Mouse (Mus musculus) heart, embryonic 15.5 days (tissue): ENCODE data around the gene Krba1. TPM values are rescaled to one million over a fixed set of nuclear protein-coding genes. Genes with fewer than 3 reads are reported as not detected.
A peak's percentile ranks its signal among the peaks of the same experiment; 100 is the strongest.

Experiments
- ATAC-seq: fragments of 200-750 bp; cut with Nextera tagmentation; replicated peaks from 2 replicates; pipeline ENCODE4 v1.8.0; 2017; ENCODE audit warnings: low read depth, moderate TSS enrichment; ENCODE audit not compliant: insufficient number of reproducible peaks, insufficient read depth, low FRiP score
- H3K27ac ChIP-seq: fragments of 300-500 bp; sonication (generic); 2 replicates; pipeline ENCODE4 v1.5.1; 2015; ENCODE audit warnings: mild to moderate bottlenecking, inconsistent platforms
- H3K27me3 ChIP-seq: fragments of 300-500 bp; sonication (generic); 2 replicates; pipeline ENCODE4 v1.6.1; 2015; ENCODE audit warnings: inconsistent platforms
- H3K36me3 ChIP-seq: fragments of 300-500 bp; sonication (generic); 2 replicates; pipeline ENCODE4 v1.6.1; 2015; ENCODE audit warnings: mild to moderate bottlenecking, inconsistent platforms
- H3K4me1 ChIP-seq: fragments of 300-500 bp; sonication (generic); replicated peaks from 2 replicates; pipeline ENCODE4 v1.6.1; 2015; ENCODE audit warnings: inconsistent platforms
- H3K4me2 ChIP-seq: fragments of 300-500 bp; sonication (generic); 2 replicates; pipeline ENCODE4 v1.6.1; 2015; ENCODE audit warnings: inconsistent platforms, mild to moderate bottlenecking, moderate library complexity
- H3K4me3 ChIP-seq: fragments of 300-500 bp; sonication (generic); 2 replicates; pipeline ENCODE4 v1.5.1; 2015; ENCODE audit warnings: mild to moderate bottlenecking, inconsistent platforms
- H3K9ac ChIP-seq: fragments of 300-500 bp; sonication (generic); 2 replicates; pipeline ENCODE4 v1.6.1; 2015; ENCODE audit warnings: mild to moderate bottlenecking, inconsistent platforms
- H3K9me3 ChIP-seq: fragments of 300-500 bp; sonication (generic); replicated peaks from 2 replicates; pipeline ENCODE4 v1.6.1; 2016; ENCODE audit warnings: inconsistent platforms
- WGBS: fragments of 180-500 bp; shearing (Covaris S2); methylation state at CpG from one replicate; pipeline ENCODE4 v1.1.7; 2015; ENCODE audit warnings: mixed read lengths; 5-methylcytosine and 5-hydroxymethylcytosine counted together
- polyA plus RNA-seq: library from polyadenylated mRNA; unstranded; fragments of >200 nt; fragmentation: Nextera tagmentation; extraction: Ambion mirVana; gene quantifications from 2 replicates; pipeline ENCODE4 v1.2.1, GENCODE M21; 2015

The Krba1 gene
- polyA plus RNA-seq, 1 experiment from 2014 or later, result 15.4 TPM

- Histone ChIP-seq H3K4me2 (no peak overlapping the region), H3K36me3 (peaks cover 89% of the 10 kb centered on the region), H3K9me3 (no peaks in the 10 kb centered on the region), H3K4me1 (peaks cover 6% of the 10 kb centered on the region; the same call in 1 of the 2 replicates), H3K27me3 (no peaks in the 10 kb centered on the region), H3K27ac (no peak overlapping the region; the same call in 1 of the 2 replicates), H3K9ac (no peak overlapping the region), H3K4me3 (no peak overlapping the region)
- 83% methylated on average over 3 of the region's 3 CpGs for WGBS
- no peak for ATAC-seq
Measured at GRCm38 (mm10) chr6:48410551-48410950, 15.2 kb downstream of the Krba1 start.

GRCm38 (mm10) chr6:48411193-48412092 is 16.1 kb downstream of the Krba1 start:
- Histone ChIP-seq H3K27me3 (no peaks in the 10 kb centered on the region), H3K27ac (peak overlapping the region; percentile 48), H3K9me3 (no peaks in the 10 kb centered on the region), H3K9ac (no peak overlapping the region), H3K4me2 (no peak overlapping the region), H3K4me1 (peaks cover 6% of the 10 kb centered on the region; the same call in 1 of the 2 replicates), H3K4me3 (no peak overlapping the region), H3K36me3 (peaks cover 90% of the 10 kb centered on the region)
- WGBS, result 69% methylated on average over 6 of the region's 6 CpGs
- peak; percentile 53 for ATAC-seq

- 75% methylated on average over 4 of the region's 4 CpGs for WGBS
- ATAC-seq, result no peak
- no peak overlapping the region for H3K4me2 ChIP-seq
- H3K27ac ChIP-seq, result peak overlapping the region; percentile 48; the same call in 1 of the 2 replicates
- no peak overlapping the region for H3K9ac ChIP-seq
- peaks cover 6% of the 10 kb centered on the region; the same call in 1 of the 2 replicates for H3K4me1 ChIP-seq
- H3K27me3 ChIP-seq, result no peaks in the 10 kb centered on the region
- H3K36me3 ChIP-seq, result peaks cover 88% of the 10 kb centered on the region
- no peak overlapping the region for H3K4me3 ChIP-seq
- H3K9me3 ChIP-seq, result no peaks in the 10 kb centered on the region
Measured at GRCm38 (mm10) chr6:48412147-48412546, 16.8 kb downstream of the Krba1 start.

- ATAC-seq, result no peak
- Histone ChIP-seq H3K9ac (no peak overlapping the region), H3K27me3 (no peaks in the 10 kb centered on the region), H3K27ac (no peak overlapping the region), H3K4me2 (no peak overlapping the region), H3K4me3 (no peak overlapping the region), H3K36me3 (peaks cover 89% of the 10 kb centered on the region), H3K9me3 (no peaks in the 10 kb centered on the region), H3K4me1 (peaks cover 6% of the 10 kb centered on the region; the same call in 1 of the 2 replicates)
- WGBS, result 81% methylated on average over 3 of the region's 3 CpGs
Measured at GRCm38 (mm10) chr6:48412662-48413061, 17.3 kb downstream of the Krba1 start.

- no peaks in the 10 kb centered on the region for H3K27me3 ChIP-seq
- H3K4me2 ChIP-seq, result no peak overlapping the region
- H3K27ac ChIP-seq, result no peak overlapping the region
- no peak overlapping the region for H3K9ac ChIP-seq
- peaks cover 6% of the 10 kb centered on the region; the same call in 1 of the 2 replicates for H3K4me1 ChIP-seq
- WGBS, result 70% methylated on average over 10 of the region's 10 CpGs
- H3K9me3 ChIP-seq, result no peaks in the 10 kb centered on the region
- ATAC-seq, result no peak
- H3K4me3 ChIP-seq, result no peak overlapping the region
- peaks cover 87% of the 10 kb centered on the region for H3K36me3 ChIP-seq
Measured at GRCm38 (mm10) chr6:48413081-48413480, 17.7 kb downstream of the Krba1 start.

GRCm38 (mm10) chr6:48414886-48415285 is 19.5 kb downstream of the Krba1 start:
- no peak for ATAC-seq
- H3K4me1 ChIP-seq, result peaks cover 6% of the 10 kb centered on the region; the same call in 1 of the 2 replicates
- H3K36me3 ChIP-seq, result peaks cover 69% of the 10 kb centered on the region
- H3K9me3 ChIP-seq, result no peaks in the 10 kb centered on the region
- no peak overlapping the region for H3K27ac ChIP-seq
- no peak overlapping the region for H3K4me3 ChIP-seq
- no peak overlapping the region for H3K4me2 ChIP-seq
- no peak overlapping the region for H3K9ac ChIP-seq
- no peaks in the 10 kb centered on the region for H3K27me3 ChIP-seq
- 85% methylated on average over 1 of the region's 1 CpGs for WGBS

GRCm38 (mm10) chr6:48415636-48416035 is 20.2 kb downstream of the Krba1 start:
- Histone ChIP-seq H3K9ac (no peak overlapping the region), H3K4me3 (no peak overlapping the region), H3K36me3 (peaks cover 61% of the 10 kb centered on the region), H3K27me3 (no peaks in the 10 kb centered on the region), H3K4me1 (peaks cover 6% of the 10 kb centered on the region), H3K4me2 (no peak overlapping the region), H3K9me3 (no peaks in the 10 kb centered on the region), H3K27ac (no peak overlapping the region)
- ATAC-seq, result no peak
- WGBS, result 90% methylated on average over 7 of the region's 7 CpGs

- H3K27me3 ChIP-seq, result no peaks in the 10 kb centered on the region
- peaks cover 57% of the 10 kb centered on the region for H3K36me3 ChIP-seq
- H3K4me3 ChIP-seq, result no peak overlapping the region
- H3K4me2 ChIP-seq, result no peak overlapping the region
- peaks cover 5% of the 10 kb centered on the region for H3K4me1 ChIP-seq
- WGBS, result 67% methylated on average over 2 of the region's 2 CpGs
- no peak overlapping the region for H3K27ac ChIP-seq
- no peaks in the 10 kb centered on the region for H3K9me3 ChIP-seq
- H3K9ac ChIP-seq, result no peak overlapping the region
- ATAC-seq, result no peak
Measured at GRCm38 (mm10) chr6:48416486-48416885, 21.1 kb downstream of the Krba1 start.

- Histone ChIP-seq H3K9me3 (no peaks in the 10 kb centered on the region), H3K4me3 (no peak overlapping the region), H3K9ac (no peak overlapping the region), H3K4me2 (no peak overlapping the region), H3K27me3 (no peaks in the 10 kb centered on the region), H3K4me1 (no peaks in the 10 kb centered on the region; the same call in 1 of the 2 replicates), H3K27ac (no peak overlapping the region), H3K36me3 (peaks cover 16% of the 10 kb centered on the region)
- WGBS, result 6% methylated on average over 2 of the region's 2 CpGs
- ATAC-seq, result no peak
Measured at GRCm38 (mm10) chr6:48420647-48421046, 25.3 kb downstream of the Krba1 start.

- no peak for ATAC-seq
- H3K27ac ChIP-seq, result no peak overlapping the region
- no peak overlapping the region for H3K9ac ChIP-seq
- H3K4me2 ChIP-seq, result no peak overlapping the region
- no peaks in the 10 kb centered on the region for H3K9me3 ChIP-seq
- WGBS, result 69% methylated on average over 3 of the region's 3 CpGs
- H3K4me1 ChIP-seq, result no peaks in the 10 kb centered on the region; the same call in 1 of the 2 replicates
- H3K4me3 ChIP-seq, result no peak overlapping the region
- no peaks in the 10 kb centered on the region for H3K27me3 ChIP-seq
- H3K36me3 ChIP-seq, result no peaks in the 10 kb centered on the region
Measured at GRCm38 (mm10) chr6:48423336-48423735, 27.9 kb downstream of the Krba1 start.

GRCm38 (mm10) chr6:48424074-48424473 is 28.7 kb downstream of the Krba1 start:
- no peak for ATAC-seq
- H3K4me1 ChIP-seq, result no peaks in the 10 kb centered on the region; the same call in 1 of the 2 replicates
- H3K27me3 ChIP-seq, result no peaks in the 10 kb centered on the region
- no peak overlapping the region for H3K4me3 ChIP-seq
- WGBS, result 71% methylated on average over 5 of the region's 5 CpGs
- H3K9me3 ChIP-seq, result no peaks in the 10 kb centered on the region
- H3K36me3 ChIP-seq, result no peaks in the 10 kb centered on the region
- H3K9ac ChIP-seq, result no peak overlapping the region
- H3K4me2 ChIP-seq, result no peak overlapping the region
- no peak overlapping the region for H3K27ac ChIP-seq
